Mouse (Mus musculus): ENCODE measurements around the gene Egf.

DNA sequence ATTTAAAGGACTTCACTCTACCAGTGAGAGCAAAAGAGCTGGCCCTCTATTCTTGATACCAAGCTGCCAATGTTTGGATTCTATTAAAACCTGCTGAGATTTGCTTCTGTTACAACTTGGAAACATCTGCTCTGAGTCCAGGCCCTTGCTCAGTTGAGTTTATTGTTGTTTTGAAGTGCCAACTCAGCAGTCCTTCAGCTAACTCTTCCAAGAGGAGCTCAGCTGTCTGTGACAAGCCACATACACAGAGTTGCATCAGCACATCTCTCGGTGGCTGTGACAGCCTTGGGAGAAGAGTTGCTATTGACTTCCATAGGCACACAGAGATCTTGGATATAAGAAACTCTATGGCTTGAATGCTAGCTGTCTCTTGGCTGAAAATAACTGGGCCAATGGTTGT is 124.1 kb downstream of the Egf start:
- TF ChIP-seq CTCF (IDR thresholded peaks at IDR 0.05; ENCODE audit: low read depth) (no peak), EP300 (IDR thresholded peaks at IDR 0.05; ENCODE audit: low read depth) (no peak)

Data from liver, postnatal 0 days (tissue).